Mouse (Mus musculus) embryonic facial prominence, embryonic 14.5 days (tissue): ENCODE data around the gene Tlx2. TPM values are rescaled to one million over a fixed set of nuclear protein-coding genes. Genes with fewer than 3 reads are reported as not detected.
A peak's percentile ranks its signal among the peaks of the same experiment; 100 is the strongest.

Experiments
- ATAC-seq: fragments of 200-750 bp; cut with Nextera tagmentation; 2 replicates; pipeline ENCODE4 v1.8.0; 2017; ENCODE audit warnings: low read depth, moderate number of reproducible peaks, moderate TSS enrichment
- DNase-seq: peaks from one replicate; pipeline ENCODE4 v3.0.0-alpha.2; 2015; ENCODE audit warnings: low spot score
- H3K27ac ChIP-seq: fragments of 300-500 bp; sonication (generic); replicated peaks from 2 replicates; pipeline ENCODE4 v1.5.1; 2014; ENCODE audit warnings: low read depth, mild to moderate bottlenecking, low read length, moderate library complexity
- H3K27me3 ChIP-seq: fragments of 300-500 bp; sonication (generic); replicated peaks from 2 replicates; pipeline ENCODE4 v1.6.1; 2014; ENCODE audit warnings: low read length; ENCODE audit not compliant: control insufficient read depth, insufficient read depth
- H3K36me3 ChIP-seq: fragments of 300-500 bp; sonication (generic); 2 replicates; pipeline ENCODE4 v1.6.1; 2014; ENCODE audit warnings: low read length, mixed read lengths; ENCODE audit not compliant: control insufficient read depth, insufficient read depth
- H3K4me1 ChIP-seq: fragments of 300-500 bp; sonication (generic); 2 replicates; pipeline ENCODE4 v1.6.1; 2014; ENCODE audit warnings: antibody characterized with exemption, low read length; ENCODE audit not compliant: control insufficient read depth, insufficient read depth
- H3K4me2 ChIP-seq: fragments of 300-500 bp; sonication (generic); 2 replicates; pipeline ENCODE4 v1.6.1; 2014; ENCODE audit warnings: low read depth, mild to moderate bottlenecking, low read length, moderate library complexity, mixed read lengths
- H3K4me3 ChIP-seq: fragments of 300-500 bp; sonication (generic); 2 replicates; pipeline ENCODE4 v1.5.1; 2014; ENCODE audit warnings: low read depth, mild to moderate bottlenecking, low read length
- H3K9ac ChIP-seq: fragments of 300-500 bp; sonication (generic); 2 replicates; pipeline ENCODE4 v1.6.1; 2014; ENCODE audit warnings: low read depth, mild to moderate bottlenecking, low read length, moderate library complexity, mixed read lengths
- H3K9me3 ChIP-seq: fragments of 300-500 bp; sonication (generic); 2 replicates; pipeline ENCODE4 v1.6.1; 2016; ENCODE audit warnings: low read length; ENCODE audit not compliant: control insufficient read depth
- WGBS: fragments of 180-500 bp; shearing (Covaris S2); extraction: QIAGEN DNeasy Blood & Tissue Kit; methylation state at CpG from one replicate; pipeline ENCODE4 v1.1.7; 2014; 5-methylcytosine and 5-hydroxymethylcytosine counted together
- polyA plus RNA-seq: library from polyadenylated mRNA; unstranded; fragments of >200 nt; fragmentation: Nextera tagmentation; extraction: Ambion mirVana; gene quantifications from 2 replicates; pipeline ENCODE4 v1.2.1, GENCODE M21; 2014

Gene Tlx2
- 2.9 and 3.4 TPM in 2 replicates for polyA plus RNA-seq

DNA sequence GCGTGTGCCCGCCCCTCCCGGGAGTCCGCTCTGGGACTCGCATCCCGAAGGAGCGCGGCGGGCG, at the start of gene Tlx2:
Tlx2 (minus strand) TSS at position 47 of the 64 bp plus-strand sequence.
- DNase-seq, result no peak
- ATAC-seq, result no peak
- peak within 1 kb of the TSS; percentile 42 for H3K4me2 ChIP-seq
- peaks cover 5% of the 10 kb centered on the region for H3K4me1 ChIP-seq
- H3K27me3 ChIP-seq, result peaks cover 96% of the 10 kb centered on the region
- WGBS, result 0% methylated on average over 3 of the region's 10 CpGs
- H3K9ac ChIP-seq, result peak within 1 kb of the TSS; percentile 1; the same call in 1 of the 2 replicates
- peak within 1 kb of the TSS; percentile 25 for H3K4me3 ChIP-seq
- no peak within 1 kb of the TSS for H3K27ac ChIP-seq
- no peaks in the 10 kb centered on the region for H3K9me3 ChIP-seq
- H3K36me3 ChIP-seq, result no peaks in the 10 kb centered on the region

- no peaks in the 10 kb centered on the region for H3K9me3 ChIP-seq
- DNase-seq (no peak), ATAC-seq (no peak)
- 75% methylated on average over 7 of the region's 7 CpGs for WGBS
- peaks cover 33% of the 10 kb centered on the region for H3K4me1 ChIP-seq
- peak overlapping the region; percentile 87; the same call in 1 of the 2 replicates for H3K9ac ChIP-seq
- H3K36me3 ChIP-seq, result peaks cover 32% of the 10 kb centered on the region
- H3K27ac ChIP-seq, result peak overlapping the region; percentile 39; the same call in 1 of the 2 replicates
- peak overlapping the region; percentile 70; the same call in 1 of the 2 replicates for H3K4me3 ChIP-seq
- H3K27me3 ChIP-seq, result no peaks in the 10 kb centered on the region
- peak overlapping the region; percentile 64; the same call in 1 of the 2 replicates for H3K4me2 ChIP-seq
Observed at GRCm38 (mm10) chr6:83119734-83120051, 49.6 kb upstream of the Tlx2 start.

DNA sequence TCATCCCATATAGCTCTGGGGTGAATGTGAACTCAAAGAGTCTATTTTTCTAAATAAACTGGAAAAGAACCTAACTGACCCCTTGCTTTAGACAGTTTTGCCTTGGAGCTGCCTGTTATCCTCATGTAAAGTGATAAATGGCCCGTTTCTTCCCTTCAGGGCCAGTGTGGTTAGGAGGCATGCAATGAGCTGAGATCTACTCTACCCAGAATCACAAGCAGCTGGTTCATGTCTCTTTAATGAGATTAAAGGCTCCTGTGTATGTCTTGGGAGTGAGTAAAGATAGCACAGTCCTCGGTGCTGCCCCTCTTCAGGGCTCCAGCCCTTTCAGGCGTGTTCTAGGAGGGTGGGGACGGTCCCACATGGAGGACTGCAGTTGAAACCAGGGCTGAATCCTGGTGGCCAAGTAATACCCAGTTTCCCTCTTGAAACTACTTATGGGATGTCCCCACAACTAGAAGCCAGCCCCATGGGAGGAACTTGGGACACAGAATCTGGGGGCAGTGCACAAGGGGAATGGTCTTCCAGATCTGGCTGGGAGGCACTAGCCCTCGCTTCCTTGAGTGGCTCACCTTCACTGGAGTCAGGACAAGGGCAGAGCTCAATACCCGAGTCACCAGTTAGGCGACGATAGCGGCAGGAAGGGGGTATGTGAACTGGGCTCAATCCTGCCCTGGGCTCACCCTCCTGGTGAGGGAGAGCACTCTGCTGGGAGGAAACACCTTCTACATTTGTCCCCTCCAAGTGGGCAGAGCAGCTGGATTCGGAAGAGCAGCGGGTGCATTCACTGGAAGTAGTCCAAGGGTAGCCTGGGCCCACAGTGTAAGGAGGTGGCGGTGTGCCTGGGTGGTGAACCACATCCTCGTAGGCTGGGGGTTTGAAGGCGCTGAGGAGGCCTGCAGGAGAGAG, 49.0 kb upstream of the Tlx2 start:
- no peaks in the 10 kb centered on the region for H3K27me3 ChIP-seq
- peak overlapping the region; percentile 39; the same call in 1 of the 2 replicates for H3K27ac ChIP-seq
- H3K9ac ChIP-seq, result 0 out of 2 replicates have a peak overlapping the region, but pooled peaks have one; percentile 87
- peak overlapping the region; percentile 64; the same call in 1 of the 2 replicates for H3K4me2 ChIP-seq
- H3K9me3 ChIP-seq, result no peaks in the 10 kb centered on the region
- H3K4me1 ChIP-seq, result peaks cover 32% of the 10 kb centered on the region
- 83% methylated on average over 14 of the region's 14 CpGs for WGBS
- H3K36me3 ChIP-seq, result peaks cover 32% of the 10 kb centered on the region
- no peak for ATAC-seq
- no peak for DNase-seq
- peak overlapping the region; percentile 70; the same call in 1 of the 2 replicates for H3K4me3 ChIP-seq

- no peak overlapping the region for H3K4me2 ChIP-seq
- ATAC-seq, result no peak
- no peak overlapping the region for H3K4me3 ChIP-seq
- no peak overlapping the region for H3K9ac ChIP-seq
- H3K4me1 ChIP-seq, result peaks cover 28% of the 10 kb centered on the region
- 75% methylated on average over 11 of the region's 11 CpGs for WGBS
- H3K9me3 ChIP-seq, result no peaks in the 10 kb centered on the region
- H3K27ac ChIP-seq, result no peak overlapping the region
- no peaks in the 10 kb centered on the region for H3K27me3 ChIP-seq
- DNase-seq, result no peak
- H3K36me3 ChIP-seq, result peaks cover 27% of the 10 kb centered on the region
Observed at GRCm38 (mm10) chr6:83118369-83118768, 48.3 kb upstream of the Tlx2 start.

GRCm38 (mm10) chr6:83117616-83118015, 47.5 kb upstream of the Tlx2 start:
- ATAC-seq (no peak), DNase-seq (no peak)
- no peak overlapping the region for H3K27ac ChIP-seq
- H3K9me3 ChIP-seq, result no peaks in the 10 kb centered on the region
- WGBS, result 88% methylated on average over 12 of the region's 13 CpGs
- H3K9ac ChIP-seq, result no peak overlapping the region
- no peak overlapping the region for H3K4me2 ChIP-seq
- H3K4me3 ChIP-seq, result no peak overlapping the region
- H3K4me1 ChIP-seq, result peaks cover 24% of the 10 kb centered on the region
- H3K27me3 ChIP-seq, result no peaks in the 10 kb centered on the region
- peaks cover 27% of the 10 kb centered on the region for H3K36me3 ChIP-seq

DNA sequence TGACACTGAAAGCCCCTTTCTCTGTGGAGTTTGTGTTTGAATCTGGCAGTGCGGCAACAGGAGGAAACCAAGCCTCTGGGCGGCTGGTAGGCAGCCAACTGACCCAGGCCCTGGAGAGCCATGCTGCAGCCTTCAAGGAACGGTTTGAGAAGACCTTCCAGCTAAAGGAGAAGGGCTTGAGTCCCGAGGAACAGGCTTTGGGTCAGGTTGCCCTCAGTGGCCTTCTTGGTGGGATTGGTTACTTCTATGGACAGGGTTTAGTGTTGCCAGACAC, 47.0 kb upstream of the Tlx2 start:
- Histone ChIP-seq H3K27ac (no peak overlapping the region), H3K4me2 (no peak overlapping the region), H3K9ac (no peak overlapping the region)

GRCm38 (mm10) chr6:83116373-83117164, 46.5 kb upstream of the Tlx2 start:
- 0 out of 2 replicates have a peak overlapping the region, but pooled peaks have one; percentile 77 for H3K27ac ChIP-seq
- no peak for DNase-seq
- H3K4me2 ChIP-seq, result peak overlapping the region; percentile 74
- peaks cover 19% of the 10 kb centered on the region for H3K4me1 ChIP-seq
- no peak for ATAC-seq
- H3K27me3 ChIP-seq, result no peaks in the 10 kb centered on the region
- WGBS, result 73% methylated on average over 11 of the region's 11 CpGs
- no peaks in the 10 kb centered on the region for H3K9me3 ChIP-seq
- H3K9ac ChIP-seq, result peak overlapping the region; percentile 85
- H3K36me3 ChIP-seq, result peaks cover 27% of the 10 kb centered on the region
- H3K4me3 ChIP-seq, result peak overlapping the region; percentile 60

More for the DNA sequence above, 47.0 kb upstream of the Tlx2 start:
- Histone ChIP-seq H3K36me3 (peaks cover 27% of the 10 kb centered on the region), H3K9me3 (no peaks in the 10 kb centered on the region), H3K4me3 (no peak overlapping the region; the same call in 1 of the 2 replicates), H3K27me3 (no peaks in the 10 kb centered on the region), H3K4me1 (peaks cover 19% of the 10 kb centered on the region)
- no peak for ATAC-seq
- no peak for DNase-seq
- WGBS, result 79% methylated on average over 4 of the region's 4 CpGs

GRCm38 (mm10) chr6:83115682-83116372, 45.7 kb upstream of the Tlx2 start:
- Histone ChIP-seq H3K4me2 (peak overlapping the region; percentile 74), H3K9ac (peak overlapping the region; percentile 85), H3K9me3 (no peaks in the 10 kb centered on the region), H3K27ac (peak overlapping the region; percentile 77), H3K27me3 (no peaks in the 10 kb centered on the region), H3K4me3 (peak overlapping the region; percentile 60), H3K36me3 (peaks cover 30% of the 10 kb centered on the region), H3K4me1 (peaks cover 19% of the 10 kb centered on the region)
- DNase-seq (no peak), ATAC-seq (peak; percentile 66)
- WGBS, result 1% methylated on average over 19 of the region's 48 CpGs
